Mouse (Mus musculus) MEL (cell line): ENCODE measurements around the gene Atg2a.

ENCODE experiments used
- CHD1 ChIP-seq: IDR thresholded peaks from 2 replicates; pipeline ENCODE4 v1.6.1; 2012; ENCODE audit warnings: low read depth, mild to moderate bottlenecking, inconsistent platforms, low read length, improper control_type of control experiment
- CTCF ChIP-seq, 3 experiments: IDR thresholded peaks in 2 of 3; conservative IDR thresholded peaks in 1 of 3; 2 replicates each; pipeline ENCODE4 v1.5.1; 2011 to 2012; ENCODE audit warnings: low read length in 3 of 3, low read depth in 2 of 3, mild to moderate bottlenecking in 2 of 3, improper control_type of control experiment in 1 of 3, inconsistent platforms in 1 of 3, mixed read lengths in 1 of 3, moderate library complexity in 1 of 3; ENCODE audit not compliant: control insufficient read depth in 1 of 3, insufficient read depth in 1 of 3, poor library complexity in 1 of 3, severe bottlenecking in 1 of 3
- ELF1 ChIP-seq: IDR thresholded peaks from 2 replicates; pipeline ENCODE4 v1.6.1; 2014; ENCODE audit warnings: low read depth, mild to moderate bottlenecking, inconsistent platforms, low read length, improper control_type of control experiment, moderate library complexity
- EP300 ChIP-seq, 2 experiments: IDR thresholded peaks; 2 replicates each; pipeline ENCODE4 v1.6.1; 2011; ENCODE audit warnings: improper control_type of control experiment in 2 of 2, low read length in 2 of 2, low read depth in 1 of 2, mild to moderate bottlenecking in 1 of 2
- GATA1 ChIP-seq: IDR thresholded peaks from 2 replicates; pipeline ENCODE4 v1.6.1; 2011; ENCODE audit warnings: low read depth, low read length, improper control_type of control experiment
- MAFK ChIP-seq: IDR thresholded peaks from 2 replicates; pipeline ENCODE4 v1.6.1; 2011; ENCODE audit warnings: low read depth, mild to moderate bottlenecking, low read length, improper control_type of control experiment, borderline replicate concordance
- MEF2A ChIP-seq: IDR thresholded peaks from 2 replicates; pipeline ENCODE4 v1.6.1; 2014; ENCODE audit warnings: low read depth, mild to moderate bottlenecking, inconsistent platforms, low read length, improper control_type of control experiment; ENCODE audit not compliant: poor library complexity, insufficient replicate concordance, severe bottlenecking; ENCODE audit errors: extremely low read depth
- POLR2A ChIP-seq, 2 experiments: IDR thresholded peaks; 2 replicates each; pipeline ENCODE4 v1.6.1; 2011 to 2012; ENCODE audit warnings: low read length in 2 of 2, mild to moderate bottlenecking in 2 of 2, control low read depth in 1 of 2, improper control_type of control experiment in 1 of 2, low read depth in 1 of 2, moderate library complexity in 1 of 2; ENCODE audit not compliant: control insufficient read depth in 1 of 2, insufficient read depth in 1 of 2, poor library complexity in 1 of 2
- RAD21 ChIP-seq: IDR thresholded peaks from 2 replicates; pipeline ENCODE4 v1.6.1; 2011; ENCODE audit warnings: mild to moderate bottlenecking, low read depth, low read length, improper control_type of control experiment
- SMC3 ChIP-seq: IDR thresholded peaks from 2 replicates; pipeline ENCODE4 v1.6.1; 2011; ENCODE audit warnings: low read depth, low read length, improper control_type of control experiment
- UBTF ChIP-seq: IDR thresholded peaks from 2 replicates; pipeline ENCODE4 v1.6.1; 2012; ENCODE audit warnings: low read depth, mild to moderate bottlenecking, inconsistent platforms, low read length, improper control_type of control experiment, moderate library complexity, borderline replicate concordance; ENCODE audit not compliant: insufficient read depth
- ZKSCAN1 ChIP-seq: IDR thresholded peaks from 2 replicates; pipeline ENCODE4 v1.6.1; 2012; ENCODE audit warnings: low read depth, mild to moderate bottlenecking, inconsistent platforms, low read length, improper control_type of control experiment, moderate library complexity

- TF ChIP-seq MAFK = no peak
- no peak for TF ChIP-seq CTCF (IDR thresholded peaks at IDR 0.05 in 2 of 3, conservative IDR thresholded peaks at IDR 0.05 in 1 of 3; ENCODE audit: control insufficient read depth in 1 of 3, insufficient read depth in 1 of 3, low read depth in 2 of 3, low read length in 3 of 3, poor library complexity in 1 of 3, severe bottlenecking in 1 of 3)
- no peak for TF ChIP-seq GATA1
- TF ChIP-seq SMC3 = no peak
- TF ChIP-seq POLR2A (IDR thresholded peaks at IDR 0.05; ENCODE audit: control insufficient read depth in 1 of 2, insufficient read depth in 1 of 2, low read depth in 1 of 2, low read length in 2 of 2, poor library complexity in 1 of 2) = no peak; a peak in 1 of 4 replicates
- no peak for TF ChIP-seq MEF2A
- no peak for TF ChIP-seq RAD21
- TF ChIP-seq ELF1 = peak; percentile 92
- no peak for TF ChIP-seq CHD1
- no peak for TF ChIP-seq ZKSCAN1
- TF ChIP-seq EP300 (IDR thresholded peaks at IDR 0.05; ENCODE audit: low read depth in 1 of 2, low read length in 2 of 2) = 0 out of 4 replicates have a peak, but pooled peaks of 1 of the 2 experiments have one; percentile 18
- no peak for TF ChIP-seq UBTF
Measured at GRCm38 (mm10) chr19:6242281-6242680, 813 bp downstream of the Atg2a start.
